Mouse (Mus musculus): ENCODE data around the gene Hist1h4d. TPM values are rescaled to one million over a fixed set of nuclear protein-coding genes. Genes with fewer than 3 reads are reported as not detected.
"Not testable (repeated sequence)": the region's sequence is repeated elsewhere in the genome, so short reads cannot be mapped to it uniquely, and the experiment has no call there.

Gene Hist1h4d
- polyA plus RNA-seq, 1 experiment, result 13.8 TPM

GRCm38 (mm10) chr13:23585029-23585441 is 3.6 kb downstream of the Hist1h4d start:
- under 1% methylated on average over 21 of the region's 21 CpGs for WGBS
- no peaks in the 10 kb centered on the region for H3K27me3 ChIP-seq (ENCODE audit: control insufficient read depth, insufficient read depth, low read length)
- no peaks in the 10 kb centered on the region for H3K36me3 ChIP-seq (ENCODE audit: control insufficient read depth, insufficient read depth, low read length)
- H3K27ac ChIP-seq (ENCODE audit: insufficient read depth, low read depth, low read length), result peak overlapping the region; percentile 99
- peaks cover 2% of the 10 kb centered on the region; the same call in 1 of the 2 replicates for H3K4me1 ChIP-seq (ENCODE audit: control insufficient read depth, insufficient read depth, insufficient read length, low read length)
- H3K4me3 ChIP-seq (ENCODE audit: low read depth, low read length), result peak overlapping the region; percentile 77
- TF ChIP-seq POLR2A (IDR thresholded peaks at IDR 0.05; ENCODE audit: low read depth, low read length) (no peak), CTCF (IDR thresholded peaks at IDR 0.05; ENCODE audit: extremely low read depth, insufficient read length, insufficient replicate concordance, low read depth, low read length) (no peak)

DNA sequence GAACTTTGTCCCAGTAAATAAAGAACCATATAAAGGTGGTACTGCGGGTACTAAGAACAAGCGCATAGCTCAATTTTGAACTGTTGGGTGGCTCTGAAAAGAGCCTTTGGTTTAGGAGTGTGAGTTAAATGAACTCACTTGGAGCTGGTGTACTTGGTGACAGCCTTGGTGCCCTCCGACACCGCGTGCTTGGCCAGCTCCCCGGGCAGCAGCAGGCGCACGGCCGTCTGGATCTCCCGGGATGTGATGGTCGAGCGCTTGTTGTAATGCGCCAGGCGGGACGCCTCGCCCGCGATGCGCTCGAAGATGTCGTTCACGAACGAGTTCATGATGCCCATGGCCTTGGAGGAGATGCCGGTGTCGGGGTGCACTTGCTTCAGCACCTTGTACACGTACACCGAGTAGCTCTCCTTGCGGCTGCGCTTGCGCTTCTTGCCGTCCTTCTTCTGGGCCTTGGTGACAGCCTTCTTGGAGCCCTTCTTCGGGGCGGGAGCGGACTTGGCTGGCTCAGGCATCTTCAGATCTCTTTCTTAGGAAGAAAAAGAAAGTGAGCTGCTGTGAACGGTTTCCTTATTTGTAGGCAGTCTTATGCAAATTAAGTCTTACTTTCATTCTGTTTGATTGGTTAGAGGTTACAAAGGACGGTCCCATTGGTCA is 4.2 kb downstream of the Hist1h4d start:
- not testable (repeated sequence) for H3K36me3 ChIP-seq (ENCODE audit: control insufficient read depth, insufficient read depth, low read length); H3K4me1 ChIP-seq (ENCODE audit: control insufficient read depth, insufficient read depth, insufficient read length, low read length); H3K27me3 ChIP-seq (ENCODE audit: control insufficient read depth, insufficient read depth, low read length)
- peak overlapping the region; percentile 99 for H3K27ac ChIP-seq (ENCODE audit: insufficient read depth, low read depth, low read length)
- WGBS, result under 1% methylated on average over 34 of the region's 36 CpGs
- peak overlapping the region; percentile 77 for H3K4me3 ChIP-seq (ENCODE audit: low read depth, low read length)
- TF ChIP-seq POLR2A (IDR thresholded peaks at IDR 0.05; ENCODE audit: low read depth, low read length), result peak; percentile 88

- peak overlapping the region; percentile 42; the same call in 1 of the 2 replicates for H3K4me3 ChIP-seq (ENCODE audit: low read depth, low read length)
- 1% methylated on average over 22 of the region's 22 CpGs for WGBS
- H3K4me1 ChIP-seq (ENCODE audit: control insufficient read depth, insufficient read depth, insufficient read length, low read length), result peaks cover 2% of the 10 kb centered on the region; the same call in 1 of the 2 replicates
- peak overlapping the region; percentile 98 for H3K27ac ChIP-seq (ENCODE audit: insufficient read depth, low read depth, low read length)
- no peaks in the 10 kb centered on the region for H3K36me3 ChIP-seq (ENCODE audit: control insufficient read depth, insufficient read depth, low read length)
- TF ChIP-seq CTCF (IDR thresholded peaks at IDR 0.05; ENCODE audit: extremely low read depth, insufficient read length, insufficient replicate concordance, low read depth, low read length) (no peak), POLR2A (IDR thresholded peaks at IDR 0.05; ENCODE audit: low read depth, low read length) (no peak)
- no peaks in the 10 kb centered on the region for H3K27me3 ChIP-seq (ENCODE audit: control insufficient read depth, insufficient read depth, low read length)
Measured at GRCm38 (mm10) chr13:23586099-23586939, 4.9 kb downstream of the Hist1h4d start.

- Histone ChIP-seq H3K27me3 (ENCODE audit: control insufficient read depth, insufficient read depth, low read length) (no peaks in the 10 kb centered on the region), H3K4me1 (ENCODE audit: control insufficient read depth, insufficient read depth, insufficient read length, low read length) (peaks cover 2% of the 10 kb centered on the region; the same call in 1 of the 2 replicates), H3K36me3 (ENCODE audit: control insufficient read depth, insufficient read depth, low read length) (no peaks in the 10 kb centered on the region), H3K27ac (ENCODE audit: insufficient read depth, low read depth, low read length) (peak overlapping the region; percentile 98), H3K4me3 (ENCODE audit: low read depth, low read length) (peak overlapping the region; percentile 42; the same call in 1 of the 2 replicates)
- 4% methylated on average over 1 of the region's 1 CpGs for WGBS
- TF ChIP-seq POLR2A (IDR thresholded peaks at IDR 0.05; ENCODE audit: low read depth, low read length), result no peak
- TF ChIP-seq CTCF (IDR thresholded peaks at IDR 0.05; ENCODE audit: extremely low read depth, insufficient read length, insufficient replicate concordance, low read depth, low read length), result no peak
Measured at GRCm38 (mm10) chr13:23586940-23587225, 5.5 kb downstream of the Hist1h4d start.

DNA sequence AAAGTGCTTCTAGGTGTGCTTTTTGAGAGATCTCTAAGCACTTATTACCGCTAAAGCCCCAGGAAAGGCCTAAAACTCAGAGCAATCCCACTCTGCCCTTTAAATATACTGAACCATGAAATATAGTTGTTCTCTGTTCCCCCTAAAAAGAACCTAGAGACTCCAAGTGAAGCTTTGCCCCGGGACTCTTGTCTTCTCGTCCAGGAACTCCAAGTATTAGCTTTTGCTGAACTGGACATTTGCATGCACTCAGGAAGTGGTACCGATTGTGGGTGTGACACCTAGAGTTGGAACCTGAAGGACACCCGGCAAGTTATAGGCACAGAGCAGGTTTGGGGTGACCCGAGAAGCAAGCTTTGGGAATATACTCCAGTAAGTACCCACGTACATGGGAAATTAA is 9.8 kb downstream of the Hist1h4d start:
- 88% methylated on average over 7 of the region's 7 CpGs for WGBS

GRCm38 (mm10) chr13:23591886-23592285 is 10.5 kb downstream of the Hist1h4d start:
- not testable (repeated sequence) for H3K27ac ChIP-seq (ENCODE audit: insufficient read depth, low read depth, low read length); H3K36me3 ChIP-seq (ENCODE audit: control insufficient read depth, insufficient read depth, low read length); H3K4me3 ChIP-seq (ENCODE audit: low read depth, low read length); H3K4me1 ChIP-seq (ENCODE audit: control insufficient read depth, insufficient read depth, insufficient read length, low read length); H3K27me3 ChIP-seq (ENCODE audit: control insufficient read depth, insufficient read depth, low read length)
- 78% methylated on average over 7 of the region's 7 CpGs for WGBS

More for the DNA sequence above, 9.8 kb downstream of the Hist1h4d start:
- Histone ChIP-seq H3K4me1 (ENCODE audit: control insufficient read depth, insufficient read depth, insufficient read length, low read length) (peaks cover 9% of the 10 kb centered on the region; the same call in 1 of the 2 replicates), H3K27me3 (ENCODE audit: control insufficient read depth, insufficient read depth, low read length) (no peaks in the 10 kb centered on the region), H3K27ac (ENCODE audit: insufficient read depth, low read depth, low read length) (no peak overlapping the region), H3K36me3 (ENCODE audit: control insufficient read depth, insufficient read depth, low read length) (no peaks in the 10 kb centered on the region), H3K4me3 (ENCODE audit: low read depth, low read length) (no peak overlapping the region)
- no peak for TF ChIP-seq CTCF (IDR thresholded peaks at IDR 0.05; ENCODE audit: extremely low read depth, insufficient read length, insufficient replicate concordance, low read depth, low read length)
- no peak for TF ChIP-seq POLR2A (IDR thresholded peaks at IDR 0.05; ENCODE audit: low read depth, low read length)

DNA sequence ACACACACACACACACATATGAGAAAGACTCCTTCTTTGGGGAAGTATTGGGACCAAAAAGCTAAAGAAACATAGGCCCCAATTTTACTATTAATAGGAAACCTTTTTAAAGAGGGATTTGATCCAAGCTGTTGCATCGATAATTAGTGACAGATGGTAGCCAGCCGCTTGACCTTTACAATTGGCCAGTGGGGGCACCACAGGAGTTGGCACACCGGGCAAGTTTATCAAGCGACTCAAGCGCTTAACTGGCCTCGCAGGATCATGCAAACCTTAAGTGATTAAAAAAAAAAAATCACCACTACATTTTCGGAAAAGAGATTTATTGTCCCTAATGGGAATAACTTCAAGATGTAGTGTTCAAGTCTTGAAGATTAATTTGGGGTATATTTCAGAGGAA is 11.2 kb downstream of the Hist1h4d start:
- Histone ChIP-seq H3K27ac (ENCODE audit: insufficient read depth, low read depth, low read length) (0 out of 2 replicates have a peak overlapping the region, but pooled peaks have one; percentile 77), H3K27me3 (ENCODE audit: control insufficient read depth, insufficient read depth, low read length) (no peaks in the 10 kb centered on the region), H3K4me1 (ENCODE audit: control insufficient read depth, insufficient read depth, insufficient read length, low read length) (peaks cover 10% of the 10 kb centered on the region; the same call in 1 of the 2 replicates), H3K36me3 (ENCODE audit: control insufficient read depth, insufficient read depth, low read length) (no peaks in the 10 kb centered on the region), H3K4me3 (ENCODE audit: low read depth, low read length) (no peak overlapping the region)
- TF ChIP-seq POLR2A (IDR thresholded peaks at IDR 0.05; ENCODE audit: low read depth, low read length), result no peak
- no peak for TF ChIP-seq CTCF (IDR thresholded peaks at IDR 0.05; ENCODE audit: extremely low read depth, insufficient read length, insufficient replicate concordance, low read depth, low read length)
- WGBS, result 42% methylated on average over 7 of the region's 7 CpGs

All from small intestine, adult 2 months (tissue).